In genomic region chr6:135171736-135172135, GRCm38 (mm10) we compare ENCODE assay signal across 21 mouse cellular contexts. TPM values are rescaled to one million over a fixed set of nuclear protein-coding genes. Genes with fewer than 3 reads are reported as not detected.
DNase-seq lines count a peak whose midpoint lies in the region; TF ChIP-seq lines count a peak whose summit lies in the region.
"Had no signal": no experiment of that assay in that cellular context is flagged by ENCODE, and none has a peak within 500 bp of the region (broad histone marks: within the 10 kb centered on the region; RNA-seq: fewer than 3 reads in every experiment).

No protein-coding gene starts in this region.

- no peaks in the 10 kb centered on the region for H3K36me3 ChIP-seq in E14TG2a.4 (ENCODE audit: insufficient read depth, low read length)
- no peaks in the 10 kb centered on the region for H3K36me3 ChIP-seq in forebrain, embryonic 10.5 days (replicated peaks)
- H3K36me3 ChIP-seq: embryonic facial prominence, embryonic 10.5 days; embryonic facial prominence, embryonic 12.5 days; forebrain, embryonic 12.5 days had no signal

- no peak overlapping the region for H3K27ac ChIP-seq in forebrain, embryonic 10.5 days
- H3K27ac ChIP-seq: embryonic facial prominence, embryonic 10.5 days; embryonic facial prominence, embryonic 12.5 days; forebrain, embryonic 12.5 days had no signal

- TF ChIP-seq CTCF in E14TG2a.4 (conservative IDR thresholded peaks at IDR 0.05; ENCODE audit: low read length) = no peak

- DNase-seq in ES-CJ7 (ENCODE audit: low read depth, low spot score) (peak; percentile 52), ZHBTc4 (ENCODE audit: low read depth, low spot score) (peak; percentile 76), MN1 (ENCODE audit: low spot score) (no peak)
- DNase-seq in forebrain, embryonic 10.5 days (ENCODE audit: extremely low spot score, low spot score) = no peak
- DNase-seq: adrenal gland, adult 8-10 months; adrenal gland, postnatal 14 days; adrenal gland, postnatal 36 days; cerebellum, adult 11-12 months; cerebellum, adult 2 months; cerebellum, adult 9-10 months; cerebellum, postnatal 10 days; cerebellum, postnatal 25 days had no signal

- peaks cover 2% of the 10 kb centered on the region; the same call in 1 of the 2 replicates for H3K27me3 ChIP-seq in E14TG2a.4 (ENCODE audit: insufficient read depth, low read length)
- H3K27me3 ChIP-seq in forebrain, embryonic 10.5 days (ENCODE audit: poor library complexity, severe bottlenecking) = peaks cover 9% of the 10 kb centered on the region
- H3K27me3 ChIP-seq: embryonic facial prominence, embryonic 12.5 days; Patski had no signal

- peaks cover 8% of the 10 kb centered on the region for H3K9me3 ChIP-seq in E14TG2a.4 (ENCODE audit: low read length)
- H3K9me3 ChIP-seq in forebrain, embryonic 10.5 days = peaks cover 3% of the 10 kb centered on the region; the same call in 1 of the 2 replicates
- H3K9me3 ChIP-seq: embryonic facial prominence, embryonic 10.5 days; embryonic facial prominence, embryonic 12.5 days; forebrain, embryonic 12.5 days had no signal

- peaks cover 34% of the 10 kb centered on the region for H3K4me1 ChIP-seq in E14TG2a.4 (replicated peaks; ENCODE audit: low read depth, low read length)
- peaks cover 16% of the 10 kb centered on the region for H3K4me1 ChIP-seq in forebrain, embryonic 10.5 days

- WGBS in forebrain, embryonic 10.5 days = 74% methylated on average over 14 of the region's 14 CpGs

- H3K4me3 ChIP-seq in E14TG2a.4 (replicated peaks; ENCODE audit: low read length) = 0 out of 2 replicates have a peak overlapping the region, but pooled peaks have one; percentile 20
- H3K4me3 ChIP-seq in forebrain, embryonic 10.5 days = no peak overlapping the region
- H3K4me3 ChIP-seq: embryonic facial prominence, embryonic 10.5 days; embryonic facial prominence, embryonic 12.5 days; forebrain, embryonic 12.5 days had no signal

RNA-seq across cellular contexts. Expression of gene Fam234b, which starts 26.0 kb away (rescaled TPM):
- polyA plus RNA-seq in forebrain, embryonic 10.5 days (2016; fragmentation: Nextera tagmentation; extraction: Ambion mirVana) = 23.3 and 25.4 TPM in 2 replicates

RNA-seq across cellular contexts. Expression of gene Hebp1, which starts 26.1 kb away (rescaled TPM):
- 3.5 and 7.6 TPM in 2 replicates for polyA plus RNA-seq in forebrain, embryonic 10.5 days (2016; fragmentation: Nextera tagmentation; extraction: Ambion mirVana)

RNA-seq across cellular contexts. Expression of gene Gprc5d, which starts 53.7 kb away (rescaled TPM):
- polyA plus RNA-seq in forebrain, embryonic 10.5 days (2016; fragmentation: Nextera tagmentation; extraction: Ambion mirVana) = 0.11 TPM in 1 of 2 replicates, not detected in the other
- polyA plus RNA-seq: activated CD4-positive, CD25-positive, alpha-beta regulatory T cell, adult 4 months; C2C12; embryonic facial prominence, embryonic 10.5 days; embryonic facial prominence, embryonic 12.5 days; forebrain, embryonic 12.5 days; forebrain, embryonic 14.5 days; forebrain, embryonic 16.5 days; Patski had no signal

Comparison
In these comparisons a context has a peak if more than half of its experiments do, and no peak if none do; other contexts are left out.
1. DNase-seq: peak in ES-CJ7 (single experiment) and ZHBTc4 (single experiment); none in forebrain, embryonic 10.5 days (single experiment) and MN1 (single experiment).